Mouse (Mus musculus) cerebellum, adult 2 months (tissue): Measurements from ENCODE around the gene Sdsl.

Experiments used
- CTCF ChIP-seq: fragments of 200-500 bp; IDR thresholded peaks from 2 replicates; pipeline ENCODE4 v1.5.1; 2011; ENCODE audit warnings: low read depth, mild to moderate bottlenecking, control low read depth, low read length, moderate library complexity, borderline replicate concordance; ENCODE audit not compliant: insufficient read depth
- POLR2A ChIP-seq: fragments of 200-500 bp; IDR thresholded peaks from 2 replicates; pipeline ENCODE4 v1.6.1; 2011; ENCODE audit warnings: low read length, control low read depth, borderline replicate concordance; ENCODE audit not compliant: insufficient read depth

DNA sequence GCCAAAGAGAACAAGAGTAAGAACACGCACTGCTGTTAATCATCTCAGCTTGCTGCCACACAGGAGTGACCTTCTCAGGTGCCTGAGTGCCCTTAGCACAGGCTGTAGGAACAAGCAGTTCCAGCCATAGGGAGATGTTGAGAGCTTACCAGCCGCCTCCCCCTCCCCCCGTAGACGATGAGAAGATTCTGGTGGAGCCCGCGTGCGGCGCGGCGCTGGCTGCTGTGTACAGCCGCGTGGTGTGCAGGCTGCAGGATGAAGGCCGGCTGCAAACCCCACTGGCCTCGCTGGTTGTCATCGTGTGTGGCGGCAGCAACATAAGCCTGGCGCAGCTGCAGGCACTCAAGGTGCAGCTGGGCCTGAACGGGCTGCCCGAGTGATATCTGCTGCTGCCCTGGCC is 10.8 kb upstream of the Sdsl start:
- TF ChIP-seq POLR2A (no peak), CTCF (no peak)
